Mouse (Mus musculus): Measurements from ENCODE around the gene Ovca2. TPM values are rescaled to one million over a fixed set of nuclear protein-coding genes. Genes with fewer than 3 reads are reported as not detected.

The Ovca2 gene
- polyA plus RNA-seq, 1 experiment from 2014 or later, result 23.9 TPM

DNA sequence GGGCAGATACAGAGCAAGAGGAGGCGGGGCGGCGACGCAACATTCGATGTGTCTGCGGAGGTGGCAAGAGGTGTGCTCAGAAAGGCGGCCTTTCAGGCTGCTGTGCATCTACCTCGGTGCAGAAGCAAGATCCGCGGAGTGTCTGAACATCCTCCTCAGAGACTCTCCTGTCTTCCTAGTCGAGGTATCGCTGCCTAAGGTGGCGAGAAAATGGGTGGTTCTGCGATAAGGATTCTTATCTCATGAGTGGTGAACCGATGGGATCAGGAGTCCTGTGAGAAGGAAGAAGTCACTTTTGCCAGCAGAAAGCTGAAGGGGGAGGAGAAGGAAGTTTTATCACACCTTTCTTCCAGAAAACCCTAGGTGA, 4.9 kb downstream of the Ovca2 start:
- Histone ChIP-seq H3K4me1 (ENCODE audit: control insufficient read depth, insufficient read depth, low read length) (peaks cover 46% of the 10 kb centered on the region), H3K27me3 (replicated peaks; ENCODE audit: control insufficient read depth, insufficient read depth, low read length) (peaks cover 35% of the 10 kb centered on the region), H3K4me3 (ENCODE audit: low read length) (peak overlapping the region; percentile 67), H3K9me3 (ENCODE audit: control insufficient read depth, low read length) (no peaks in the 10 kb centered on the region), H3K36me3 (ENCODE audit: control insufficient read depth, insufficient read depth, low read length) (no peaks in the 10 kb centered on the region), H3K9ac (ENCODE audit: low read depth, low read length) (0 out of 2 replicates have a peak overlapping the region, but pooled peaks have one; percentile 56), H3K27ac (ENCODE audit: low read length) (no peak overlapping the region), H3K4me2 (ENCODE audit: low read depth, low read length) (peak overlapping the region; percentile 96)
- no peak for ATAC-seq
- WGBS, result 2% methylated on average over 15 of the region's 15 CpGs

DNA sequence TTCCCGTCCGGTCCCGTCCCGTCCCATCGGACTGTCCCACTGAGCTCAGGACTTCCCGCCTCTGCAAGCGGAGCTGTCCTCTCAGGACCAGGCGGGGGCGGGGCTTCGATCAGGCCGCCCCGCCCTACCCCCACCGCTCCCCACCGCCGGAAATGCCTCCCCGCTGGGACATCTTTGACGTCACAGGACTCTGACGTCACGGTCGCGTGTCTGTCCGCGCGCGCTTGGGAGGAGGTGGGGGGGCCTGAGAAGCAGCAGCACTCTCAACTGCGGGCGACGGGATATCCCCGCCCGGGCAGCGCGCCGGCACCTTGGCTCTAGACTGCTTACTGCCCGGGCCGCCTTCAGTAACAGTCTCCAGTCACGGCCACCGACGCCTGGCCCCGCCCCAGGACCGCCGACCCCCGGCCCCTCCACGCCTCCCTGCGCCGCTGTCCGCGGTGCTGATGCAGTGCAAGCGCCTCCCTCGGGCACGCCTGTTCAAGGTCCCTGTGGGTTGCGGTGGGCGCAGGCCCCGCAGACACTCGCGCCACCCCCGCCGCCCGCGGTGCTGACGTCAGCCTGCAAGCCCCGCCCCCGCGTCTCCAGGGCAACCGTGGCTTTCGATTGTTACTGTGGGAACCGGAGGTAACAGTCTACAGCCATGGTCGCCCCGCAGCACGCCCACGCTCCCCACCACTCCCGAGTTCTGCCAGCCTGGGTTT, 5.4 kb downstream of the Ovca2 start:
- Histone ChIP-seq H3K27me3 (replicated peaks; ENCODE audit: control insufficient read depth, insufficient read depth, low read length) (peaks cover 39% of the 10 kb centered on the region), H3K4me1 (ENCODE audit: control insufficient read depth, insufficient read depth, low read length) (peaks cover 48% of the 10 kb centered on the region), H3K36me3 (ENCODE audit: control insufficient read depth, insufficient read depth, low read length) (no peaks in the 10 kb centered on the region), H3K9ac (ENCODE audit: low read depth, low read length) (peak overlapping the region; percentile 56; the same call in 1 of the 2 replicates), H3K4me2 (ENCODE audit: low read depth, low read length) (peak overlapping the region; percentile 96), H3K27ac (ENCODE audit: low read length) (no peak overlapping the region), H3K4me3 (ENCODE audit: low read length) (peak overlapping the region; percentile 67), H3K9me3 (ENCODE audit: control insufficient read depth, low read length) (no peaks in the 10 kb centered on the region)
- under 1% methylated on average over 65 of the region's 71 CpGs for WGBS
- ATAC-seq, result peak; percentile 60

DNA sequence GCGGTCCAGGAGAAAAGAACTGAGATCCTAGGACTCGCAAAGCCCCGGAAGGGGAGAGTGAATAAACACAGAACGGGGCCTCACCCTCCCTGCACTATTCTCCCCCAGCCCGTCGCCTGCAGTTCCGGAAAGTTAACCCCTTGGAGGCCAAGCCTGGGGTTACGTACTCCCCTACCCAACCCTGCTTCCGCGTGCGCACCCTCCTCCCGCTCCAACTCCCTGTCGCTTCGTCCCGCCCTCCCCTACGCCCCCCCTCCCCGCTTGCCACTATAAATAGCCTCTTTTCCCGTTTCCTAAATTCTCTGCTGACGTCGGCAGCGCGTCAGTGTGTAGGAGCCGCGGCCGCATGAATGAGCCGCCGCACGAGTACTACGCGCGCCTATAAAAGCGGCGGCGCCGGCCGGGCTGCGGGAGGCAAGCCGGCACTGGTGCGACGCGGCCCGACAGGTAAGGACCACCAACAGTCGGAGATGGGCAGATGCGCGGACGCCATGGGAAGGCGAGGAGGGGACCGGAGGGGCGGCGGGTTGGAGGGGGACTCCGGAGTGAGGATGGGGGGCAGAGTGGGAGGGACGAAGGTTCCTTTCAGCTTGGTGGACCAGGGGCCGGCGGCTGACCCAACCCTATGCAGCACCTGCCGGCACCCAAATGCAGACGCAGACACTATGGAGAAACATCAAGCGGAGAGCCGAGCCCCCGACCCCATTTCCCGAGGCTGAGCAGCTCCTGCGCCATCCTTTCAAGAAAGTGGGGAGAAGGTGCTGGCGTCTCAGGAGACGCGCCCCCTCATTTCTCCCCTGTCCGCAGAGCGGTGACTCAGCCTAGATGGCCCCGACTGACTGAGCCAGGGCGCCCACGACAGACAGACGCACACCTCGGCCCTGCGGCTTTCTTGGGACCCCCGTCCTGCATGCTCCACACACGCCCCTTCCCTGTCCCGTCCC, 6.2 kb downstream of the Ovca2 start:
- WGBS, result under 1% methylated on average over 75 of the region's 75 CpGs
- Histone ChIP-seq H3K9me3 (ENCODE audit: control insufficient read depth, low read length) (no peaks in the 10 kb centered on the region), H3K27me3 (replicated peaks; ENCODE audit: control insufficient read depth, insufficient read depth, low read length) (peaks cover 47% of the 10 kb centered on the region), H3K27ac (ENCODE audit: low read length) (no peak overlapping the region), H3K4me1 (ENCODE audit: control insufficient read depth, insufficient read depth, low read length) (peaks cover 41% of the 10 kb centered on the region), H3K36me3 (ENCODE audit: control insufficient read depth, insufficient read depth, low read length) (no peaks in the 10 kb centered on the region), H3K9ac (ENCODE audit: low read depth, low read length) (peak overlapping the region; percentile 56; the same call in 1 of the 2 replicates), H3K4me3 (ENCODE audit: low read length) (peak overlapping the region; percentile 67), H3K4me2 (ENCODE audit: low read depth, low read length) (peak overlapping the region; percentile 96)
- ATAC-seq, result no peak

DNA sequence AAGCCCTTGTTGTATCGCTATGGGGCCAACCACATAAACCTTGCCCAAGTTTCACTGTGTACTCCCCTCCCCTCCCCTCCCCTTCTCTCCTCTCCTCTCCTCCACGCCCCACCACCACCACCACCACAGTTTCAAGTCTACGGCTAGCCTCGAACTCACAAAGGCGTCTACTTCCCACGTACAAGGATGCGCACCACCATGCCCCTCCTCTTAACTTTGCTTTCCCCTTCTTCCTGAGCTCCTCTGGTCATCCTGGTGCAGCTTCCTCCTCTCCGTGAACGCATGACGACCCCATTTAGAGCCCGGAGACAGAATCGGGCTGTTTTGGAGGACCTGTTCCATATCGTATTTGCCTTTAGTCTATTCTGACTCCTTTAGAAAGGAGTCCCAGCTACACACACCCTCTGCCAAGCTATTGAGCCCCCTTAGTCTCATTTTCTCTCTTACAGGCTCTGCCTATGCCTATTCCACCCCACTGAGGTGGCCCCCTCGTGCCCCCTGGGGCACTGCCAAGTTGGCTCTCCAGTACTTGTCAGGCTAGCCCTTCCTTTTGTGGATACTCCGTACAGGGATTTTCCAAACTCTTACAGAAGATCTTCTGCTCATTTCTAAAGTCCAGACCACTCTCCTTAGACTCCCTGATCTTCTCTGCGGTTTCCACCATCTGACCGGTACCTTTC, 7.3 kb downstream of the Ovca2 start:
- H3K4me1 ChIP-seq (ENCODE audit: control insufficient read depth, insufficient read depth, low read length), result peaks cover 50% of the 10 kb centered on the region
- no peak overlapping the region for H3K9ac ChIP-seq (ENCODE audit: low read depth, low read length)

DNA sequence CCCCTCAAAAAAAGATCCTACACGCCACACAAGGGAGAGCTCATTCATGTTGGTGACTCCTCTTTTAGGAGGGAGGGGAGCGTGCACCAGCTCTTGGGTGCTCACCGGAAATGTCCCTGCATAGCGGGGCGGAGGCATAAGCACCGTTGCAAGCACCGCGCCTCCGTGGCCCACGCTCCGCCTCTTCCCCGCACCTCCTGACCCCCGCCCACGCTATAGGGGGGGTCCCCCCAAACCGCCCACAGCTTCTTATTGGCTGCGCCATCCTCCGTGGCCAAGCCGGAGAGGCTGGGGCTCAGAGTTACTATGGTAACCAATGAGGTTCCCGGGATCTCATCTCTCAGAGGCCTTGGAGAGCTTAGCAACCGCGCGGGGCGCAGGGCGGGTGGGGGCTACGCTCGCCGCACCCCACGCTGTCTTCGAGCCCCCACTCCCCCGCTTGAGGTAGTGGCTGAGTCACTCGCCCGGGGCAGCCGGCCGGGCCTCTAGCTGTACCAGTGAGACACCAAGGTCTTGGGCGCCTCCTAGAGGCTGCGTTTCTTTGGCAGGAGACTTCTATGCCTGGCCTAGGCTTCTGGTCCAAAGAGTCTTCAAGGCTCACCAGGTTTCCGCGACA, 8.4 kb downstream of the Ovca2 start:
- WGBS, result 0% methylated on average over 38 of the region's 38 CpGs
- peak overlapping the region; percentile 41; the same call in 1 of the 2 replicates for H3K27ac ChIP-seq (ENCODE audit: low read length)
- H3K36me3 ChIP-seq (ENCODE audit: control insufficient read depth, insufficient read depth, low read length), result peaks cover 3% of the 10 kb centered on the region; the same call in 1 of the 2 replicates
- peak overlapping the region; percentile 51 for H3K9ac ChIP-seq (ENCODE audit: low read depth, low read length)
- peaks cover 61% of the 10 kb centered on the region for H3K4me1 ChIP-seq (ENCODE audit: control insufficient read depth, insufficient read depth, low read length)
- H3K4me2 ChIP-seq (ENCODE audit: low read depth, low read length), result peak overlapping the region; percentile 97
- ATAC-seq, result peak; percentile 42
- peak overlapping the region; percentile 77 for H3K4me3 ChIP-seq (ENCODE audit: low read length)
- no peaks in the 10 kb centered on the region for H3K9me3 ChIP-seq (ENCODE audit: control insufficient read depth, low read length)
- peaks cover 61% of the 10 kb centered on the region for H3K27me3 ChIP-seq (replicated peaks; ENCODE audit: control insufficient read depth, insufficient read depth, low read length)

More for the DNA sequence above, 7.3 kb downstream of the Ovca2 start:
- H3K27me3 ChIP-seq (replicated peaks; ENCODE audit: control insufficient read depth, insufficient read depth, low read length), result peaks cover 56% of the 10 kb centered on the region
- H3K27ac ChIP-seq (ENCODE audit: low read length), result no peak overlapping the region
- no peak overlapping the region for H3K4me3 ChIP-seq (ENCODE audit: low read length)
- H3K9me3 ChIP-seq (ENCODE audit: control insufficient read depth, low read length), result no peaks in the 10 kb centered on the region
- no peaks in the 10 kb centered on the region for H3K36me3 ChIP-seq (ENCODE audit: control insufficient read depth, insufficient read depth, low read length)
- ATAC-seq, result no peak
- 14% methylated on average over 17 of the region's 17 CpGs for WGBS
- H3K4me2 ChIP-seq (ENCODE audit: low read depth, low read length), result peak overlapping the region; percentile 96

DNA sequence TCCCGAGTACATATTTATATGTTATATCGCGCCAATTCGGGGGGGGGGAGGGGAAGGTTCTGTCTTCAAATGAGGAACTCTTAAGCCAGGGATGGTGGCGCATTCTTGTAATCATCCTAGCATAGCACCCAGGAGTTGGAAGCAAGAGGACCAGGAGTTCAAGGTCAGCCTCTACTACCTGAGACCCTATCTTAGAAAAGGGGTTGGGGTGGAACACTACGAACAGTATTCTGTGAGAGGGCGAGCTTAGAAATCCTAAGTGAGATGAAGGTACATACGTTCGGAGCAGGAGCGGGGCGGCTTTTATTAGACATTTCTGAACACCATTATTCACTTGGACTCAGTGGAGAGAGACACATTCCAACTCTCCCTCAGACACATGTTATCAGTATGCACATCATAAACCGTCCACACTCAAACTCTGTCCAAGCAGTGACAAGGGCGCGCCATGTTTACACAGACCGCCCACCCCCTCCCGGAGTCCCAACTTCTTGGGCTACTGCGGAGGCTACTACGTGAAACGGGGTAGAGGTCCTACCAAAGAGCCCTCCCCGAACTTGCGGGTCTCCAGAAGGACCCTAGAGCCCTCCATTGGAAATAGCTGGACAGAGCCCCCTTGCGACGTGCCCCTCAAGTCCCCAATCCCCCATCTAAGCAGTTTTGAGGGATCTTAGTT, 9.1 kb downstream of the Ovca2 start, which contains the start of gene Hic1:
Gene Hic1 (minus strand): TSS at position 115 of the 676 bp plus-strand sequence.
- H3K9me3 ChIP-seq (ENCODE audit: control insufficient read depth, low read length), result no peaks in the 10 kb centered on the region
- H3K36me3 ChIP-seq (ENCODE audit: control insufficient read depth, insufficient read depth, low read length), result peaks cover 3% of the 10 kb centered on the region; the same call in 1 of the 2 replicates
- H3K27ac ChIP-seq (ENCODE audit: low read length), result peak within 1 kb of the TSS; percentile 96
- H3K27me3 ChIP-seq (replicated peaks; ENCODE audit: control insufficient read depth, insufficient read depth, low read length), result peaks cover 63% of the 10 kb centered on the region
- H3K4me1 ChIP-seq (ENCODE audit: control insufficient read depth, insufficient read depth, low read length), result peaks cover 67% of the 10 kb centered on the region
- 3% methylated on average over 23 of the region's 23 CpGs for WGBS
- no peak for ATAC-seq
- H3K4me2 ChIP-seq (ENCODE audit: low read depth, low read length), result peak within 1 kb of the TSS; percentile 97
- peak within 1 kb of the TSS; percentile 77 for H3K4me3 ChIP-seq (ENCODE audit: low read length)
- H3K9ac ChIP-seq (ENCODE audit: low read depth, low read length), result peak within 1 kb of the TSS; percentile 77

DNA sequence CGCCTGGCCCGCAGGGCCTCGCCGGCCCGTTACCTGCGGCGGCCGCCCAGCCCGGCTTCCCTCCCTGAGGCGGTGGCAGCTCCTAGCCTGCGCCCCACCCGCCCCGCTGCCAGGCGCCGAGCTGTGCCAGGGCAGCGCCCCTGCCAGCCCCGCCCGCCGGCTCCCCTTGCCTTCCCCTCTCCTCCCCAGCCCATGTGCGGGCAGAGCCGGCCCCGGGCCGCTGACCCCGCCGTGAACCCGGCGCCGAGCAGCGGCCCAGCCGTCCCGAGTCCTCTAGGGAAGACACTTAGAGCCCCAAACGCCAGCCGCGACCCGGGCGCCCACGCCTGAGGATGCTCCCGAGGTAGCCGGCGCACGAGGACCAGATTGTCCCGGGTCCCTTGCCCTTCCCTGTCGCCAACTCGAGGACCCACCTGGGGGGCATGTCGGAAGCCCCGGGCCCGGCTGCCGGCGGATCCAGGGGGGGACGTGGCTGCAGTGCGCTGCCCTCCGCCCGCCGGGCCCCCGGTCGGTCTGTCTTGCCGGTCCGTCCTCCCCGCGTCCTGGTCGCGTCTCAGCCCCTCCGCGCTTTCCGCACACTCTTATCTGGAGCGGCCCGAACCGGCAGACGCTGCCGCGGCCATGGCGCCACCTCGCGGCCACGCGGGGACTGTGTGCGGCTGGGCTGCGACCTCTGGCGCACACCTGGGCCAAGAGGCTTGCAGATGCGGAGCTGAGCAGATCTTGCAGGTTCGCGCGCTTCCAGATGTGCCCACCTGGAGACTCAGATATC, 9.9 kb downstream of the Ovca2 start:
- peak overlapping the region; percentile 97 for H3K4me2 ChIP-seq (ENCODE audit: low read depth, low read length)
- H3K4me3 ChIP-seq (ENCODE audit: low read length), result peak overlapping the region; percentile 77
- WGBS, result under 1% methylated on average over 83 of the region's 83 CpGs
- H3K4me1 ChIP-seq (ENCODE audit: control insufficient read depth, insufficient read depth, low read length), result peaks cover 63% of the 10 kb centered on the region
- H3K9ac ChIP-seq (ENCODE audit: low read depth, low read length), result peak overlapping the region; percentile 77
- no peaks in the 10 kb centered on the region for H3K9me3 ChIP-seq (ENCODE audit: control insufficient read depth, low read length)
- H3K27me3 ChIP-seq (replicated peaks; ENCODE audit: control insufficient read depth, insufficient read depth, low read length), result peaks cover 64% of the 10 kb centered on the region
- peak; percentile 50 for ATAC-seq
- H3K27ac ChIP-seq (ENCODE audit: low read length), result peak overlapping the region; percentile 96
- peaks cover 3% of the 10 kb centered on the region for H3K36me3 ChIP-seq (ENCODE audit: control insufficient read depth, insufficient read depth, low read length)
